Mouse (Mus musculus) bone marrow macrophage, adult 2 months (primary cell): Measurements from ENCODE around the gene Slc25a30.
A peak's percentile ranks its signal among the peaks of the same experiment; 100 is the strongest.

Experiments
- CTCF ChIP-seq: IDR thresholded peaks from 2 replicates; pipeline ENCODE4 v1.5.1; 2012; ENCODE audit warnings: low read depth, mild to moderate bottlenecking, low read length, moderate library complexity
- POLR2A ChIP-seq: IDR thresholded peaks from 2 replicates; pipeline ENCODE4 v1.6.1; 2012; ENCODE audit warnings: mild to moderate bottlenecking, low read depth, low read length, borderline replicate concordance

- peak; percentile 88 for TF ChIP-seq CTCF
- TF ChIP-seq POLR2A: no peak
Measured at GRCm38 (mm10) chr14:75767492-75768274, 19.2 kb downstream of the Slc25a30 start.
